In genomic region chr16:7039404-7040367, GRCm38 (mm10) we compare ENCODE assay signal across 9 mouse cellular contexts.
DNase-seq lines count a peak whose midpoint lies in the region; ATAC-seq lines count a peak whose summit lies in the region.
"Had no signal": no experiment of that assay in that cellular context is flagged by ENCODE, and none has a peak within 500 bp of the region (broad histone marks: within the 10 kb centered on the region; RNA-seq: fewer than 3 reads in every experiment).

No protein-coding gene starts in this region.

- no peak overlapping the region for H3K27ac ChIP-seq in heart, embryonic 11.5 days (ENCODE audit: low read depth, low read length)
- H3K27ac ChIP-seq in forebrain, embryonic 15.5 days (replicated peaks) = no peak overlapping the region

- no peaks in the 10 kb centered on the region for H3K4me1 ChIP-seq in heart, embryonic 11.5 days (ENCODE audit: control insufficient read depth, insufficient read depth, low read length)
- H3K4me1 ChIP-seq in forebrain, embryonic 15.5 days = peaks cover 23% of the 10 kb centered on the region

- no peaks in the 10 kb centered on the region for H3K9me3 ChIP-seq in heart, embryonic 11.5 days (replicated peaks; ENCODE audit: control insufficient read depth, low read length)
- no peaks in the 10 kb centered on the region for H3K9me3 ChIP-seq in forebrain, embryonic 15.5 days

- DNase-seq in heart, postnatal 14 days = no peak
- peak; percentile 5 for DNase-seq in T-cell, adult 2 months (ENCODE audit: low spot score)
- DNase-seq in ovary, postnatal 10 days (ENCODE audit: low spot score) = no peak
- no peak for DNase-seq in gastrocnemius, adult 18-20 months (ENCODE audit: low spot score)

- peak overlapping the region; percentile 59 for H3K4me2 ChIP-seq in heart, embryonic 11.5 days
- H3K4me2 ChIP-seq in forebrain, embryonic 15.5 days (replicated peaks) = peak overlapping the region; percentile 60

- H3K36me3 ChIP-seq in heart, embryonic 11.5 days (ENCODE audit: control insufficient read depth, insufficient read depth, low read length) = no peaks in the 10 kb centered on the region
- H3K36me3 ChIP-seq in forebrain, embryonic 15.5 days = no peaks in the 10 kb centered on the region
- H3K36me3 ChIP-seq: G1E had no signal

- intact Hi-C loops in heart, postnatal 14 days (cut with DNase I) = loop anchor here (10.0 kb wide), 1 partner anchor 195 kb away; no protein-coding TSS in a partner anchor

- no peak for ATAC-seq in heart, embryonic 11.5 days (replicated peaks; ENCODE audit: insufficient number of reproducible peaks, low FRiP score, low TSS enrichment)
- ATAC-seq in forebrain, embryonic 15.5 days (replicated peaks) = peak; percentile 58
- ATAC-seq in megakaryocyte progenitor cell, adult 5-6 weeks (replicated peaks; ENCODE audit: poor library complexity) = peak; percentile 69
- ATAC-seq in CD4-positive, CD25-positive, alpha-beta regulatory T cell, adult 4 months = no peak

- H3K4me3 ChIP-seq in heart, embryonic 11.5 days (ENCODE audit: low read depth, low read length) = peak overlapping the region; percentile 25
- H3K4me3 ChIP-seq in forebrain, embryonic 15.5 days = peak overlapping the region; percentile 42

- H3K9ac ChIP-seq in heart, embryonic 11.5 days (ENCODE audit: low read depth, low read length) = no peak overlapping the region
- H3K9ac ChIP-seq in forebrain, embryonic 15.5 days (replicated peaks) = peak overlapping the region; percentile 41

- WGBS in heart, embryonic 11.5 days (ENCODE audit: insufficient replicate concordance) = 1% methylated on average over 29 of the region's 30 CpGs
- 2% methylated on average over 29 of the region's 30 CpGs for WGBS in forebrain, embryonic 15.5 days

- peaks cover 31% of the 10 kb centered on the region for H3K27me3 ChIP-seq in heart, embryonic 11.5 days (ENCODE audit: control insufficient read depth, insufficient read depth, low read length)
- peaks cover 19% of the 10 kb centered on the region for H3K27me3 ChIP-seq in forebrain, embryonic 15.5 days

Comparison
In these comparisons a context has a peak if more than half of its experiments do, and no peak if none do; other contexts are left out.
1. ATAC-seq: peak in forebrain, embryonic 15.5 days (single experiment) and megakaryocyte progenitor cell, adult 5-6 weeks (single experiment); none in heart, embryonic 11.5 days (single experiment) and CD4-positive, CD25-positive, alpha-beta regulatory T cell, adult 4 months (single experiment).